Mouse (Mus musculus) CH12.LX (cell line): ENCODE data around the gene Chst8. TPM values are rescaled to one million over a fixed set of nuclear protein-coding genes. Genes with fewer than 3 reads are reported as not detected.

Experiments
- DNase-seq: peaks from one replicate; pipeline ENCODE4 v3.0.0-alpha.2; 2013; ENCODE audit errors: extremely low read depth
- H3K27ac ChIP-seq: 2 replicates; pipeline ENCODE4 v1.5.1; 2012; ENCODE audit warnings: low read depth, mild to moderate bottlenecking, control low read depth, moderate library complexity; ENCODE audit not compliant: insufficient read depth
- H3K27me3 ChIP-seq: replicated peaks from 2 replicates; pipeline ENCODE3; 2012; ENCODE audit warnings: inconsistent platforms
- H3K36me3 ChIP-seq, 2 experiments: replicated peaks in 1 of 2; 2 replicates each; pipeline versions ENCODE3 to v1.6.1; 2012; ENCODE audit warnings: inconsistent platforms in 1 of 2, low read length in 1 of 2, mild to moderate bottlenecking in 1 of 2, mixed read lengths in 1 of 2, moderate library complexity in 1 of 2; ENCODE audit not compliant: control insufficient read depth in 1 of 2, insufficient read depth in 1 of 2
- H3K4me1 ChIP-seq, 2 experiments: 2 replicates each; pipeline ENCODE4 v1.6.1; 2012; ENCODE audit warnings: inconsistent platforms in 1 of 2, moderate library complexity in 1 of 2; ENCODE audit not compliant: insufficient read depth in 2 of 2, control insufficient read depth in 1 of 2
- H3K4me2 ChIP-seq: 2 replicates; pipeline ENCODE4 v1.6.1; 2012; ENCODE audit warnings: low read depth, mild to moderate bottlenecking, control low read depth; ENCODE audit not compliant: poor library complexity, insufficient read depth, severe bottlenecking
- H3K4me3 ChIP-seq, 3 experiments: fragments of 150-350 bp in 1 of 3; sonication (generic) in 1 of 3; replicated peaks in 1 of 3; 2 replicates each; pipeline versions ENCODE3 to v1.5.1; 2011 to 2012; ENCODE audit warnings: low read depth in 2 of 3, low read length in 2 of 3, mild to moderate bottlenecking in 2 of 3, moderate library complexity in 2 of 3, control low read depth in 1 of 3, improper control_type of control experiment in 1 of 3, inconsistent platforms in 1 of 3, mixed read lengths in 1 of 3; ENCODE audit not compliant: poor library complexity in 1 of 3
- H3K79me2 ChIP-seq: replicated peaks from 2 replicates; pipeline ENCODE4 v1.6.1; 2012; ENCODE audit warnings: mild to moderate bottlenecking, moderate library complexity; ENCODE audit not compliant: control insufficient read depth, poor library complexity, insufficient read depth, severe bottlenecking; ENCODE audit errors: extremely low read depth
- H3K9ac ChIP-seq: 2 replicates; pipeline ENCODE4 v1.6.1; 2012; ENCODE audit warnings: low read depth, mild to moderate bottlenecking, control low read depth, moderate library complexity; ENCODE audit not compliant: insufficient read depth
- H3K9me3 ChIP-seq: replicated peaks from 2 replicates; pipeline ENCODE3; 2012; ENCODE audit warnings: low read length, inconsistent platforms, mixed read lengths
- BHLHE40 ChIP-seq: IDR thresholded peaks from 2 replicates; pipeline ENCODE4 v1.6.1; 2011; ENCODE audit warnings: mild to moderate bottlenecking, low read depth, low read length, improper control_type of control experiment
- CHD1 ChIP-seq: IDR thresholded peaks from 2 replicates; pipeline ENCODE4 v1.6.1; 2012; ENCODE audit warnings: low read depth, low read length, improper control_type of control experiment, inconsistent platforms
- E2F4 ChIP-seq: IDR thresholded peaks from 2 replicates; pipeline ENCODE4 v1.6.1; 2011; ENCODE audit warnings: low read depth, low read length, improper control_type of control experiment; ENCODE audit not compliant: insufficient replicate concordance
- ELF1 ChIP-seq: IDR thresholded peaks from 2 replicates; pipeline ENCODE4 v1.6.1; 2014; ENCODE audit warnings: low read depth, mild to moderate bottlenecking, inconsistent platforms, low read length, improper control_type of control experiment
- EP300 ChIP-seq: IDR thresholded peaks from 2 replicates; pipeline ENCODE4 v1.6.1; 2011; ENCODE audit warnings: low read length, improper control_type of control experiment
- JUN ChIP-seq: IDR thresholded peaks from 2 replicates; pipeline ENCODE4 v1.6.1; 2011; ENCODE audit warnings: low read depth, mild to moderate bottlenecking, low read length, improper control_type of control experiment, moderate library complexity; ENCODE audit not compliant: insufficient read depth
- JUND ChIP-seq: conservative IDR thresholded peaks from 2 replicates; pipeline ENCODE4 v1.6.1; 2011; ENCODE audit warnings: low read depth, low read length, improper control_type of control experiment
- KAT2A ChIP-seq: IDR thresholded peaks from 2 replicates; pipeline ENCODE4 v1.6.1; 2012; ENCODE audit warnings: low read length, improper control_type of control experiment, inconsistent platforms; ENCODE audit not compliant: insufficient replicate concordance
- MAFK ChIP-seq: IDR thresholded peaks from 2 replicates; pipeline ENCODE4 v1.6.1; 2011; ENCODE audit warnings: low read length, improper control_type of control experiment; ENCODE audit not compliant: insufficient replicate concordance
- MEF2A ChIP-seq: IDR thresholded peaks from 2 replicates; pipeline ENCODE4 v1.6.1; 2014; ENCODE audit warnings: low read depth, mild to moderate bottlenecking, inconsistent platforms, low read length, improper control_type of control experiment, borderline replicate concordance
- MXI1 ChIP-seq: IDR thresholded peaks from 2 replicates; pipeline ENCODE4 v1.6.1; 2011; ENCODE audit warnings: mild to moderate bottlenecking, low read depth, low read length, improper control_type of control experiment
- NELFE ChIP-seq: IDR thresholded peaks from 2 replicates; pipeline ENCODE4 v1.6.1; 2011; ENCODE audit warnings: low read depth, low read length, improper control_type of control experiment
- NRF1 ChIP-seq: IDR thresholded peaks from 2 replicates; pipeline ENCODE4 v1.6.1; 2014; ENCODE audit warnings: low read depth, mild to moderate bottlenecking, inconsistent platforms, low read length, improper control_type of control experiment, moderate library complexity
- PAX5 ChIP-seq: IDR thresholded peaks from 2 replicates; pipeline ENCODE4 v1.6.1; 2012; ENCODE audit warnings: low read length, inconsistent platforms, mixed read lengths
- RAD21 ChIP-seq: IDR thresholded peaks from 2 replicates; pipeline ENCODE4 v1.6.1; 2011; ENCODE audit warnings: low read depth, mild to moderate bottlenecking, low read length, improper control_type of control experiment, moderate library complexity
- SIN3A ChIP-seq: IDR thresholded peaks from 2 replicates; pipeline ENCODE4 v1.6.1; 2012; ENCODE audit warnings: low read length, improper control_type of control experiment, inconsistent platforms
- SMC3 ChIP-seq: IDR thresholded peaks from 2 replicates; pipeline ENCODE4 v1.6.1; 2011; ENCODE audit warnings: low read depth, low read length, improper control_type of control experiment
- TCF12 ChIP-seq: IDR thresholded peaks from 2 replicates; pipeline ENCODE4 v1.6.1; 2014; ENCODE audit warnings: low read depth, mild to moderate bottlenecking, inconsistent platforms, low read length, improper control_type of control experiment
- USF1 ChIP-seq: IDR thresholded peaks from 2 replicates; pipeline ENCODE4 v1.6.1; 2014; ENCODE audit warnings: low read depth, mild to moderate bottlenecking, inconsistent platforms, low read length, improper control_type of control experiment
- USF2 ChIP-seq: conservative IDR thresholded peaks from 2 replicates; pipeline ENCODE4 v1.6.1; 2011; ENCODE audit warnings: low read depth, low read length, improper control_type of control experiment
- ZNF384 ChIP-seq: IDR thresholded peaks from 2 replicates; pipeline ENCODE4 v1.6.1; 2012; ENCODE audit warnings: low read depth, low read length, improper control_type of control experiment, inconsistent platforms
- dilution Hi-C: fragments of 300-500 bp; cut with MboI; formaldehyde crosslinking; loops from 2 replicates; pipeline ENCODE4 v1.14.3; 2020; ENCODE audit warnings: low sequenced_read_pairs; ENCODE audit not compliant: extremely low pct_unique_long_range_greater_than_20kb, extremely low pct_ligation_motif_present
- in situ Hi-C: fragments of 300-500 bp; cut with MboI; formaldehyde crosslinking; loops from 3 replicates; pipeline ENCODE4 v1.14.3; 2019; ENCODE audit warnings: low sequenced_read_pairs, low pct_ligation_motif_present, low pct_unique_long_range_greater_than_20kb, mixed read lengths
- polyA plus RNA-seq: library from polyadenylated mRNA; unstranded; fragments of >175 nt; gene quantifications from 2 replicates; pipeline ENCODE4 v1.2.1, GENCODE M21; 2012; ENCODE audit warnings: low read depth; ENCODE audit not compliant: insufficient read length
- total RNA-seq, 2 experiments: library from RNA; depleted of rRNA; stranded (reverse); fragments of 300-350 nt in 1 of 2; fragments of >200 nt in 1 of 2; gene quantifications; 2 replicates each; pipeline ENCODE4 v1.2.3; 2012 to 2014

Gene Chst8
- total and polyA plus RNA-seq, 3 experiments = 0.13 to 0.27 (median 0.16) TPM

DNA sequence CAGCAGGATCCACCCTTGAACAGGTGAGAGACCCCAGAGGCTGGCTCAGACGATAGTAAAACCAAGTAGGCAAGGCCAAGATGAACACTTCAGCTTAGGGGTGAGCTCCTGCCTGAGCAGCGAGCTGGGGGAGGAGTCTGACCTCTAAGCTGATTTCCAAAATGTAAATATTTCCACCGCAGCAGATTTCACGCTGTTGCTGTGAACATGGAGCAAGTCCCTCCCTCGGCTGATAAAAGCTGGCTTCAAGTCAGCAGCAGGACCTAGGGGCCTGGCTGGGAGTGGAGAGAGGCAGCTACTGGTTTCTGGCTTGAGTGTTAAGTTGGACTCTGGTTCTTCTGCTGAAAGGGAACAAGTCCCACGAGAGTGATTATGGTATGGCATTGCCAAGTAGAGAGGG, 123.5 kb downstream of the Chst8 start:
- H3K79me2 ChIP-seq = no peaks in the 10 kb centered on the region
- no peak for TF ChIP-seq EP300
- no peak for TF ChIP-seq USF2
- TF ChIP-seq JUN = no peak
- in situ Hi-C loops = loop anchor here (10.0 kb wide), 1 partner anchor 326 kb away; no protein-coding TSS in a partner anchor
- H3K9me3 ChIP-seq = no peaks in the 10 kb centered on the region
- peaks cover 0 to 4% of the 10 kb centered on the region in 2 experiments; a peak in 2 of 4 replicates for H3K4me1 ChIP-seq
- dilution Hi-C loops = no loop called here
- H3K9ac ChIP-seq = no peak overlapping the region
- peaks cover 59% of the 10 kb centered on the region for H3K27me3 ChIP-seq
- H3K4me2 ChIP-seq = no peak overlapping the region
- H3K27ac ChIP-seq = no peak overlapping the region
- DNase-seq = no peak
- no peak overlapping the region for H3K4me3 ChIP-seq
- no peaks in the 10 kb centered on the region for H3K36me3 ChIP-seq

DNA sequence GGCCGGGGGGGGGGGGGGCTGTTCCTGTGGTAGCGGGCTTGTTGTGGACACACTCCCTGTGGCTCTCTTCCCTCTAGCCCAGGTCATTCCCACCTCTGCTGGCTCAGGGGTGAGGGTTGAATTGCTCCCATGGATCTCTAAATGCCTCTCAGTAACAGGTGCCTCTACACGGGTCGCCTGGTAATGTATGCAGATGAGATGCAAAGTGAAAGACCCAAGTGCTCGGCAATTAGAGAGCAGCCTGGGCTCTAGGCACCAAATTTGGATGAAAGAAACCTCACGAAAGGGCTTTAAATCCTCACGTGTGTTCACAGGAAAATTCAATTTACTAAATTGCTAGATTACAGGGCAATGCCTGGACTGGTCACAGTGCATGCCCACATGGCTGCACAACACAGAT, 126.7 kb downstream of the Chst8 start:
- H3K27ac ChIP-seq = no peak overlapping the region
- H3K79me2 ChIP-seq = no peaks in the 10 kb centered on the region
- H3K4me2 ChIP-seq = no peak overlapping the region
- DNase-seq = no peak
- H3K27me3 ChIP-seq = peaks cover 48% of the 10 kb centered on the region
- no peaks in the 10 kb centered on the region for H3K36me3 ChIP-seq
- H3K4me1 ChIP-seq = peaks cover 0 to 4% of the 10 kb centered on the region in 2 experiments; a peak in 2 of 4 replicates
- no peak overlapping the region for H3K4me3 ChIP-seq
- no peak overlapping the region for H3K9ac ChIP-seq
- in situ Hi-C loops = loop anchor here (10.0 kb wide), 1 partner anchor 329 kb away; no protein-coding TSS in a partner anchor
- no peak for TF ChIP-seq JUND
- no peak for TF ChIP-seq RAD21
- TF ChIP-seq TCF12 = no peak
- TF ChIP-seq E2F4 = no peak
- no peak for TF ChIP-seq NELFE
- no peak for TF ChIP-seq BHLHE40
- TF ChIP-seq SMC3 = no peak
- TF ChIP-seq MXI1 = no peak
- no peak for TF ChIP-seq MAFK
- TF ChIP-seq NRF1 = no peak
- TF ChIP-seq MEF2A = no peak
- no peak for TF ChIP-seq CHD1
- no peak for TF ChIP-seq ZNF384
- TF ChIP-seq USF1 = no peak
- TF ChIP-seq ELF1 = no peak
- TF ChIP-seq PAX5 = no peak
- TF ChIP-seq EP300 = no peak
- TF ChIP-seq KAT2A = no peak
- TF ChIP-seq SIN3A = no peak
- no peaks in the 10 kb centered on the region for H3K9me3 ChIP-seq
- dilution Hi-C loops = no loop called here
